Mouse (Mus musculus) brain, embryonic 14.5 days (tissue): ENCODE measurements around the gene Ank2.

Source experiments
- CTCF ChIP-seq: fragments of 200-500 bp; IDR thresholded peaks from 2 replicates; pipeline ENCODE4 v1.5.1; 2012; ENCODE audit warnings: inconsistent platforms, mild to moderate bottlenecking, moderate library complexity, borderline replicate concordance; ENCODE audit not compliant: insufficient read depth, insufficient read length; ENCODE audit errors: extremely low read depth
- POLR2A ChIP-seq: fragments of 200-500 bp; IDR thresholded peaks from 2 replicates; pipeline ENCODE4 v1.6.1; 2012; ENCODE audit warnings: mild to moderate bottlenecking, inconsistent platforms, borderline replicate concordance; ENCODE audit not compliant: poor library complexity, insufficient read depth, insufficient read length, severe bottlenecking; ENCODE audit errors: extremely low read depth

DNA sequence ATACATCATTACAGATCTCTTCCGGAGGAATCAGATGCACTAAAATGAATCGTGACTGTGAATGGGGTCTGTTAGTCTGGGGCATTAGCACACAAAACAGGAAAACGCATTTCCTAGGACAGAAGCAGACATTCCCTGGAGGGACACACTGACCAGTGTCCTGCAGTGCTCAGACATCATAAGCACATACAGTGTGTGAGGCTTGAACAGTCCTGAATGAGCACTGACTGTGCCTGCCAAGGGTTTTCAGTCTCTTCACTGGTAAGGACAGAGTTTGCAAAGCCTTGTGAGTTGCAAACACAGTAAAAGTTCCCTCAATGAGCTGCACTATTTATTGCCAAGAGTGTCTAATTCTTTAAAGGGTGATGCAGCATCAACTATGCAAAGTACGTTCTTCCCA, 613.1 kb downstream of the Ank2 start:
- TF ChIP-seq POLR2A: no peak
- TF ChIP-seq CTCF: no peak
